Mouse (Mus musculus): Measurements from ENCODE around the gene Crebrf.

The Crebrf gene

GRCm38 (mm10) chr17:26778430-26779100 lies 63.1 kb downstream of the Crebrf start:
- no peak for DNase-seq (ENCODE audit: low read depth, low spot score)

GRCm38 (mm10) chr17:26779471-26779870 lies 64.0 kb downstream of the Crebrf start:
- DNase-seq (ENCODE audit: low read depth, low spot score), result no peak

DNA sequence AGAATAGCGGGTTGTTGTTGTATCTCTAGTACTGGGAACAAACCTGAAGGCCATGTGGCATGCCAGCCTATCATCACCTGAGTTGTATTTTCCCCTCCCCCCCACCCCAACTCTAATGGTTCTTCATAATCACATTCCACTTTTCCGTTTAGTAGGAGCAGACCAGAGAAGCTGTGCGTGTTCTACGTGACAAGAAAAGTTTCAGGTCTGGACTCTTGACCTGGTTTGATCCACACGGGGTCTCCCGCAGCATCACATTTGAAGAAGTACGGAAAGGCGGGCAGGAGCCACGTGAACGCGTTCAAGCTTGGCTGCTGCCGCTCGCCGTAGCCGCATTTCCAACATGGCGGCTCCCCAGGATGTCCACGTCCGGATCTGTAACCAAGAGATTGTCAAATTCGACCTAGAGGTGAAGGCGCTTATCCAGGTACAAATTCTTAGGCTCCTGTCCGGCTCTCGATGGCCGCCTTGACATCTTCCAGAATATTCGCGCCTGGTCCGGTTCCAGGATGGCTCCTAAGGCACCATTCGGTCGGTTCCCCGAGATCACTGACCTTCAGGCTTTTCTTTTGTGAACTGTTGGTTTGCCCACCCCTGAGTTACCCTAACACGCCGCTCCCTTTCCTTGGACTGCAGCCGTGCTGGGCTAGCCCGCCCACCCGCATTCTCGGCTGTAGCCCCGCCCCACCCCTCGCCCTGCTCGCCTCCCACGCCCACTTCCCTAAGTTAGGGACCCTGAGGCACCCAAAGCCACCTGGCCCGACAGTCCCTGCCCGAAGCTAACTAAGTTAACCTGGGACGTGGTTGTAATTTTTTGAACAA lies 65.5 kb downstream of the Crebrf start, which contains the start of gene Bnip1:
TSS of gene Bnip1 (plus strand) at position 317 of the 822 bp plus-strand sequence.
- DNase-seq (ENCODE audit: low read depth, low spot score), result peak; percentile 94

DNA sequence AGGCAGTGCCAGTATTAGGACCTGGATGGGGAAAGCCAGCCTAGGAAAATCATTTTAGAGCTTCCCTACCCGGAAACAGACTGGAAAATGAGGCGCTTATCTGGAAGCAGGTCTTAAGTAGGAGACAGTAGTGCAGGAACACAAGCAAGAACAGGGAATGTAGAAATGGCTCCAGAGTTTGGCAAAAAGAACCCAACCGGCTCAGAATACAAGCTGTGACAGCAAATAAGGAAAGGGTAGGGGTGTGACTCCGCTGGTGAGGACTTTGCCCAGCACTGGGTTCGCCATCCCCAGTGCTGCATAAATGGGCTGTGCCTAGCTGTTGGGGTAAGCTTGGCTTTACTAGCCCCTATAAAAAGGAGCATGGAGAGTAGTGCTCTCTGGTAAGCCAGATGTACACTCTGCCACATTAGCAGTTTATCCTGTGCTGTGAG lies 66.2 kb downstream of the Crebrf start:
- no peak for DNase-seq (ENCODE audit: low read depth, low spot score)

GRCm38 (mm10) chr17:26784525-26784924 lies 69.1 kb downstream of the Crebrf start:
- no peak for DNase-seq (ENCODE audit: low read depth, low spot score)

DNA sequence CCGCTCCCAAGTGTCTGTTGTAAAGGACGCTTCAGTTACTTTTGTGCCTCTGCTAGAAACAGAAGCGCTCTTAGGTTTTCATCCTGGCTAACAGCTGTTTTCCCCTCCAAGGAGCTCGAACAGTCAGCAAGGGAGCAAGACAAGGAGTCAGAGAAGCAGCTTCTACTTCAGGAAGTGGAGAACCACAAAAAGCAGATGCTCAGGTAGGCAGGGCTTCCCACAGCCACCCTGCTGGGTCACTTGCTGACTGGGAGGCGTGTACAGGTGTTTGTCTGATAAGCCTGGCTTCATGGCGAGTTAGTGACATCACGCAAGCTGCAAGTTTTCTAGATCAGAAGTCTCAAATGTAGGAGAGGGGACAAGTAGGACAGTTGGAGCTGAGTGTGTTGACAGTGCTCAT lies 71.1 kb downstream of the Crebrf start:
- no peak for DNase-seq (ENCODE audit: low read depth, low spot score)

GRCm38 (mm10) chr17:26788986-26789385 lies 73.5 kb downstream of the Crebrf start:
- DNase-seq (ENCODE audit: low read depth, low spot score), result no peak

GRCm38 (mm10) chr17:26789460-26790268 lies 74.2 kb downstream of the Crebrf start:
- no peak for DNase-seq (ENCODE audit: low read depth, low spot score)

- no peak for DNase-seq (ENCODE audit: low read depth, low spot score)
These were observed 75.1 kb downstream of the Crebrf start for GRCm38 (mm10) chr17:26790269-26791214.

DNA sequence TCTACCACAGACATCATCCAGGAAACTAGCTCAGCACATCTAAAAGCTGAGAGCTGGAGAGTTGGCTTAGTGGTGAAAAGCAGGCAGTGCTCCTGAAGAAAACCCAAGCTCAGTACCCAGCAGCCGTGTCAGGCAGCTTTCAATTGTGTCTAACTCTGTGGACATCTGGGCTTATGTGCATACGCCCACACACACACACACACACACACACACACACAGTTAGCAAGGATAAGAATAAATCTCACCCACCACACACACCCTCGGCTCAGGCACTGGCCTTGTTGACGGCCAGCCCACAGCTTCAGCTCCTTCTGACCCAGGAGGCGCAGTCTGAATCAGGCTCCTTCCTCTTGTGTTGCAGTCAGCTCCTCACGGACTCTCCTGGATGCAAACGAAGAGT lies 76.1 kb downstream of the Crebrf start:
- no peak for DNase-seq (ENCODE audit: low read depth, low spot score)

DNA sequence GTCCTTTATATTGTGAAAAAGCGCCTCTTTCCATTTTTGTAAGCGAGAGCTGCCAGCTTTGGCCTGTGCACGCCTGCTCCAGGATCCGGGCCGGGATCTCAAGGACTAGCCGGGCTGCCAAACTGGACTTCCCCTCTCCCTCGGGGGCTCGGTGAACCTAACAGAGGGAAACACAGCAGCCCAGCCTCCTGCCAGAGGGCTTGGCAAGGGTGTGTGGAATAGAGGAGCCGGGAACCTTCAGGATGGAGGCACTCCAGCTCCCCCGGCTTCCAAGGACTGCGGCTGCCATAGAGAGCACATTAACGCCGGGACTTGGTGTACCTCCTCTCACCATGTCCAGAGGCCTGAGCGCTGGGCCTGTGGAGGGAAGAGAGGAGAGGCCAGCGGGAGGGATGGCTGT lies 76.6 kb downstream of the Crebrf start:
- DNase-seq (ENCODE audit: low read depth, low spot score), result no peak

GRCm38 (mm10) chr17:26793068-26793765 lies 77.8 kb downstream of the Crebrf start:
- no peak for DNase-seq (ENCODE audit: low read depth, low spot score)

DNA sequence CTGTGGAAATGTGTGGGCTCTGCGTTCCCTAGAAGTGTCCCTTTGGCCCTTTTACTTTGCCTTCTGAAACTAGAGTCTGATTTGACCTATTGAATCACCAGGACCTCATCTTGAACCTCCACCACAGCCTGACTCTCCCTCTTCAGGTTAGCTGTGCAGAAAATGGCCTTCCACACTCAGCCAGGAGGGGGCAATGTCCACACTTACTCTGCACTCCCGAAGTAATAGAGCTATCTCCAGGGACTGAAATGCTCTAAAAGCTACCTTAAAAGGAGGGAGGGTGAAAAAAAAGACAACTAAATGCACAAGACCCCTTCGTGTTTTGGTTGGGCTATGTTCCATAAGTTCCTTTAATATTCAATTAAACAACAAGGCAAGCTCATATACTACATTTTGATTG lies 79.3 kb downstream of the Crebrf start:
- DNase-seq (ENCODE audit: low read depth, low spot score), result peak; percentile 62

- DNase-seq (ENCODE audit: low read depth, low spot score), result no peak
These were observed 79.9 kb downstream of the Crebrf start for GRCm38 (mm10) chr17:26795386-26795785.

DNA sequence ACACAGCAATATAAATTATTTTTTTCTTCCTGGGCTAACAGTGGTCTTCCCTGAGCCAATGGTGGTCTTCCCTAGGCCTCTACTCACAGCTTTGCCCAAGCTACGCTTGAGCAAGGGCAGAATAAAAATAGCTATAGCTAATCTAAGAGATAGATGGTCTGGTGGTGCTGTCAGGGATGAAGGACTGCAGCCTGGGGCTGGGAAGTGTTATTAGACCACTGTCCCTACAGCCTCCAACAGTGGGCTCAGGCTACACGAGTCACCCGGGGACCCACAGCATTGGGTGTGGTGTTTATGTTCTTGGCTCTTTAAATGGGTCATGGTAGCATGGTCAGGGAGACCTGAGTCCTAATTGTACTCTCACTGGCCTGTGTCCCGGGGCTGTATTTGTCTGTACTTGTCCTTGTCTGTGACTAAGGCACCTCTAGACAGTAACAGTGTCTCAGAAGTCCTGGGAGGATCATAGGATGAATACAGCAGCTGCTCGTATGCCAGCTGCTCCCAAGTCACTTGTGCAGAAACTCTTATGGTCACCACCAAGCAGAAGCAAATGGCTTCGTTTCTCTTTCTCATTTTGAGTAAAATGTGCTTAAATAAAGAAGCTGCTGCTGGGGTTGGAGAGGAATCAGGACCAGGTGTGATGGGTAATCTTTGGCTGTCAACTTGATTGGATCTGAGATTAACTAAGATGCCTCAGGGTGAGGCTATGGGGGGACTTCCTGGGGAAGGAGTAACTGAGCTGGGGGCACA lies 82.1 kb downstream of the Crebrf start:
- no peak for DNase-seq (ENCODE audit: low read depth, low spot score)

GRCm38 (mm10) chr17:26802886-26803285 lies 87.4 kb downstream of the Crebrf start:
- DNase-seq (ENCODE audit: low read depth, low spot score), result no peak

- no peak for DNase-seq (ENCODE audit: low read depth, low spot score)
These were observed 97.2 kb downstream of the Crebrf start for GRCm38 (mm10) chr17:26812607-26813006.

DNA sequence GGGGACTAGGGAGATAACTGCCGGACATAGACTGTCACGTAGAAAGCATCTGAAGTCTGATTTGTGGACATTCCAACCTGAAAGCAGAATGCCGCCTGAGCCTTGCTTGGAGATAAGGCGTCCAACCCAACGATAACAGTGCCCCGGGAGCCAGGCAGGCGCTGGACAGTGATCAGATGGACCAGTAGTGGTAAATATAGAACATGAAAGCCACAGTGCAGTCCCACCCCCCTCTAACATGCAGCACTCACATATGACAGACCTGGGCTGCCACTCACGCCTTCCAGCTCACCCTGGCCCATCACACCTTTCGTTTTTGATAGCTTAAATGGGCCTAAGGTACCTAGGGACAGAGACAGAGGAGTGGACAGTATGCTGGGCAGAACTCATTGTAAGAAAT lies 98.0 kb downstream of the Crebrf start:
- DNase-seq (ENCODE audit: low read depth, low spot score), result no peak

- no peak for DNase-seq (ENCODE audit: low read depth, low spot score)
These were observed 101.4 kb downstream of the Crebrf start for GRCm38 (mm10) chr17:26816810-26817209.

GRCm38 (mm10) chr17:26817776-26818175 lies 102.3 kb downstream of the Crebrf start:
- no peak for DNase-seq (ENCODE audit: low read depth, low spot score)
